Mouse (Mus musculus) hematopoietic stem cell, adult 5-6 weeks (primary cell): ENCODE results near the gene Gm5134. TPM values are rescaled to one million over a fixed set of nuclear protein-coding genes. Genes with fewer than 3 reads are reported as not detected.
"Not testable (repeated sequence)": the region's sequence is repeated elsewhere in the genome, so short reads cannot be mapped to it uniquely, and the experiment has no call there.

Source experiments
- ATAC-seq, 2 experiments: fragments of 125-278 bp in 1 of 2; replicated peaks in 1 of 2; 2 replicates each; pipeline ENCODE4 v1.8.0; 2016 to 2017; ENCODE audit warnings: inconsistent platforms in 2 of 2, mild to moderate bottlenecking in 2 of 2, moderate number of reproducible peaks in 2 of 2, low read depth in 1 of 2, moderate TSS enrichment in 1 of 2; ENCODE audit not compliant: low FRiP score in 2 of 2, poor library complexity in 2 of 2, severe bottlenecking in 2 of 2, insufficient read depth in 1 of 2, low TSS enrichment in 1 of 2
- total RNA-seq: library from RNA; stranded (forward); fragments of 172-1452, 232-1000 nt; gene quantifications from 2 replicates; pipeline ENCODE4 v1.2.3, GENCODE M21; 2017

Gene Gm5134
- total RNA-seq, 1 experiment from 2014 or later = 0.15 TPM

DNA sequence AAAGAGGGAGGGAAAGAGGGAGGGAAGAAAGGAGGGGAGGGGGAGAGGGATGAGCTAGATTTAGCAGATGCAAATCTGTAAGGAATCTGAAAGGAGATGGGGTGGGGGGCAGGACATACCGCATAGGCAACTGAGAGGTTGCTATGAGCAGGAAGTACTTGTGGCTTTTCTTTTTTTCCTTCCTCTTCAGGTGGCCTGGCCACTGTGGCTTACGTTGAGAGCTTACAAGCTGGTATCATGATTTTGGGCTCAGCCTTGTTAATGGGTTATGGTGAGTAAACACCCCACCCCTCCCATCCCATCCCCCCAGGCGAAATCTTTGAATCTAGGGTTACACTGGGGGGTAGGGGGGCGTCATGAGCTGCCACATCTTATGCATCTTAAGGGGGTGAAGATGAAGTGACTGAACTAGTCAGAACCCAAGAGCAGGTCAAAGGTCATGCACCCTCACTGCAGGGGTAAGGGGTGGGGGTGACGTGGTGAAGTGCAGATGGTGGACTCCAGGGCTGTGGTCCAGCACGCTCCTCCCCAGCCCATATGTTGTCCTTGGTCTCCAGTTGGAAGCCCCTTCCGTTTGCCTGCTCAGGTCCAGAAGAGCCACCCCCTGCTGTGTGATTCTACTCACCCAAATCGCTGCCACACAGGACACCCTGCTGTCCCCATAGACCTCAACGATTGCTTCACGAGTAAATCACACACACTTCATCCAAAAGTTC, 24.0 kb downstream of the Gm5134 start:
- ATAC-seq = peak; percentile 92 to 93

DNA sequence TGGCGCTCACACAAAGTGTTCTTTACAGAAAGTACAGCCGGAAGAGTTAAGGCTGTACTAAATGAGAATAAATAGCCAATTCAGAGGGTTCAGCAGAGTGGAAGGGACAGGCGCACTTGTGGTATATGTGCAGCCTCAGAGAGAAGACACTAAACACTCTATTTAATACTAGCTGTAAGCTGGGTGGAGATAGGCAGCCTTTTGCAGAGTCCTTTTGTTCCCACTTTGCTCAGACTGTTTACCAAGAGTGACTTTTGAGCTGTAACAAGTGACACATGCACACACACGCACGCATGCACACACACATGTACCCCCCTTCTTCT, 24.5 kb downstream of the Gm5134 start:
- ATAC-seq = no peak

- ATAC-seq = no peak
Observed at GRCm38 (mm10) chr10:75979432-75979831, 25.1 kb downstream of the Gm5134 start.

- ATAC-seq = no peak
Observed at GRCm38 (mm10) chr10:75990430-75991042, 36.2 kb downstream of the Gm5134 start.

DNA sequence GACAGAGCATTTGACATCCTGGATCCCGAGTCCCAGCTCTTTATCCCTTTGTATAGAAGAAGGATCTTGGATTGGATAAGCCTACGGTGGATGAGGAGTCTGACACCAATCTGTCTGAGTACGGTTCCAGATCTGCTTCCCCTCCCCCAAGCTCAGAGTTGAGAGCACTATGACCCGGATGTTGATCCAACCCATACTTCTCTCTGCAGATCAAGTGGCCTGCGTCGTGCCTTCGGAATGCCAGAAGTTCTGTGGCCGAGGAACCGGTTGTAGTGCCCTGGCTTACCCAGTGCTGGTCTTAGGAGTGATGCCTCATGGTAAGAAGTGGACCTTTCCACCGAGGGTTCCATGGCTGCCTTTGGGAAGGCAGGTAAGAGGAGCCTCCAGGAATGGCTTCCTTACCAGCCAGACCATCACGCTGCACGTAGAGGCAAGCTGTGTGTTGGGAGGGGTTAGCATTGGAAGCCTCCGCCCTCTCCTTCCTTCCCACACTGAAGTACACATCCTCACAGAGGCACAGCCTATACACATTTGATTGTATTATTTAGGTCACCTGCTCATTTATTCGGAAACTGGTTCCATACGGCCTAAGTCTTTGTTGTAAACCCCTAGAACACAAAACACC, 39.4 kb downstream of the Gm5134 start:
- ATAC-seq = no peak

- not testable (repeated sequence) for ATAC-seq
Observed at GRCm38 (mm10) chr10:75994531-75995210, 40.4 kb downstream of the Gm5134 start.

DNA sequence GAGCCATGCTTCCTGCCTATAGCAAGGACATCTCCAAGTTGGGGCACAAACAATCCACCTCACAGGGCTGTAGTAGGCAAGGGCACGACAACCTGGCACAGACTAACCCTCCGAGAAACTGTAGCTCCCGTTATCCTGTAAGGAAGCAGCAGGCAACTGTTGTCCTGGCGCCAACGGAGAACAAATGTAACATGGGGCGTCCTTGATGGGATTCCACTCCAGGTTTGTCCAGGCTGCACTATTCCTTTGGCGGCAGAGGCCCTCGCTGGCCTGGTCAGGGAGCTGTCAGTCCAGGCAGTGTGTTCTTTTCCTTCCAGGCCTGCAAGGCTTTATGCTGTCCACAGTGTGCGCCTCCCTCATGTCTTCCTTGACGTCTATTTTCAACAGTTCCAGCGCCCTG, 41.1 kb downstream of the Gm5134 start:
- no peak for ATAC-seq

GRCm38 (mm10) chr10:75996315-75996714, 42.0 kb downstream of the Gm5134 start:
- ATAC-seq = no peak

- no peak for ATAC-seq
Observed at GRCm38 (mm10) chr10:76001160-76001559, 46.8 kb downstream of the Gm5134 start.

DNA sequence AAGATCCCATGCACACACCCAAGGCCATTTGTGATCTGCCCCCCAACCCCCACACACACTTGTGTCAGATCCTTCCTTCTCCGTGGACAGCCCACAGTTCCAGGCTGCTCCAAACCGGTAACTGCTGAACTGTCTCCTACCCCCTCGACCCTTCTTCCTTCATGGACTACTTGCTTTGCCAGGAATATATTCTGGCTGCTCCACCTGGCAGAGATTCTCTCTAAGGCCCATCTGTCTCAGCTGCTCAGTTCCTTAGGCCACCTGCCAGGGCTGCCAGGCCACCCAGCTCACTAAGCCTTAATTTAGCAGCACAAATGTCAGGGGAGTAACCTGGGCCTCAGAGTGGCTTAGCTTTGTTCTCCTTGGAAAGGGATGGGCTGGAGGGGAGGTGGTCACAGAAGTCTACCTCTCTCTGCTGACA, 47.8 kb downstream of the Gm5134 start:
- no peak for ATAC-seq

GRCm38 (mm10) chr10:76002615-76003014, 48.3 kb downstream of the Gm5134 start:
- no peak for ATAC-seq

GRCm38 (mm10) chr10:76003221-76003620, 48.9 kb downstream of the Gm5134 start:
- ATAC-seq = no peak

DNA sequence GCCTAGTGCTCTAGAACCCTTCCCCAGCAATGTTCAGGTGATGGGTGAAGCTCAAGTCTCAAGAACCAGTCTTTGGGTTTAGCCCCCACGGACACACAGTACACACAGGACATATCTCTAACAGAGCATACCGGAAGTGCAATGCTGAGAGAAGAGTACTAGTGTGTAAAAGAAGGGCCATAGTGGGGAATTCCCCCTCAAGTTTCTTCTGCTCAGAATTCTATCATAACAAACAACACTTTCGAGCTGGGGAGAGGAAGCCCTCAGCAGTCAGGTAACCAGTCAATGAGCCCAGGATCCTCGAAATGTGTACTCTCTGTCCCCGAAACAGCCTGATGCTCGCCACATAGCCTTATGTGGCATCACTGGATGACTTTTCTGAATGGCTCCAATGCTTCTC, 52.1 kb downstream of the Gm5134 start:
- ATAC-seq = no peak

GRCm38 (mm10) chr10:76009812-76010211, 55.5 kb downstream of the Gm5134 start:
- no peak for ATAC-seq

DNA sequence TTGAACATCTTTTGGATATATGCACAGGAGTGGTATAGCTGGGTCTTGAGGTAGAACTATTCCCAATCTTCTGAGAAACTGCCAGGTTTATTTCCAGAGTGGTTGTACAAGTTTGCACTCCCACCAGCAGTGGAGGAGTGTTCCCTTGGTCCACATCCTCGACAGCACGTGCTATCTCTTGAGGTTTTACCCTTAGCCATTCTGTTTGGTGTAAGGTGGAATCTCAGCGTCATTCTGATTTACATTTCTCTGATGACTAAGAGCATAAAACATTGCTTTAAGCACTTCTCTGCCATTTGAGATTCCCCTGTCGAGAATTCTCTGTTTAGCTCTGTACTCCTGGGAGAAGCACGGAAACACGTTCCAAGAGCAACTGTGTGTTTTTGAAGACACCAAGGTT, 58.6 kb downstream of the Gm5134 start:
- ATAC-seq = no peak

DNA sequence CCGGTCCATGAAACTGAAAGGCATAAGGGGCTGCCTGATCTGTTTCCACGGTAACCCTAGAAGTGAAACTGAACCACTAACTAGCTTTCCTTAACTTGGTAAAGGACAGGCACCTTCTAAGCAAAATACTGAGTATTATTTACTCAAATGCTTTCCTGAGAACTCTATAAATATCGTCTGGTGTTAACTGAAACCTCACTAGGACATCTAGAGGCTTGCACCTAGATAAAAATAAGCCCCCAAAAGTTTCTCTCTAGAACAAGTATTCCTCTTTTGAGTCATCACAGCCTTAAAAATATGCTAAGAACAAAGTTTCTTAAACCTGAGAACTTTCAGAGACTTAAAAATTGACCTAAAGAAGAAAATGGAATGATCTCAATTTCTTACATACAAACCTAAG, 62.6 kb downstream of the Gm5134 start:
- no peak for ATAC-seq

DNA sequence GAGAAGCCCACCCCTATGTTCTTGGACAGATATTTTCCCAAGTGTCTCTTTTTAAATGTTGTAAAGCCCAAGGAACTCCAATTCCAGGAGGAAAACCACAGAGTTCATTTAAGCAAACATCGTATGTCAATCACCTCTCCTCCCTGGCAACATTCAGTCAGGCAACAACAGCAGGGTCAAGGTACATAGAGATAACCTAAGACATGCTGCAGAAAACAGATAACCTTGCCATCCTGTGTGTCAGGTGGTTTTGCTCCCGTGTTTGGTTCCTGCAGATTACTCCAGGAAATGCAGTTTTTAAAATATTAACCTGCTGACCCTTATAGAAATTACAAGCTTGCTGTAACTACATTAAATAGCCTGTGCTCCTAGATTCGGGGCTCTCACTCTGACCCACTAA, 67.4 kb downstream of the Gm5134 start:
- ATAC-seq = no peak

- no peak for ATAC-seq
Observed at GRCm38 (mm10) chr10:76023921-76024320, 69.6 kb downstream of the Gm5134 start.
